12 mouse cellular contexts compared by ENCODE assay signal in the genomic region with DNA sequence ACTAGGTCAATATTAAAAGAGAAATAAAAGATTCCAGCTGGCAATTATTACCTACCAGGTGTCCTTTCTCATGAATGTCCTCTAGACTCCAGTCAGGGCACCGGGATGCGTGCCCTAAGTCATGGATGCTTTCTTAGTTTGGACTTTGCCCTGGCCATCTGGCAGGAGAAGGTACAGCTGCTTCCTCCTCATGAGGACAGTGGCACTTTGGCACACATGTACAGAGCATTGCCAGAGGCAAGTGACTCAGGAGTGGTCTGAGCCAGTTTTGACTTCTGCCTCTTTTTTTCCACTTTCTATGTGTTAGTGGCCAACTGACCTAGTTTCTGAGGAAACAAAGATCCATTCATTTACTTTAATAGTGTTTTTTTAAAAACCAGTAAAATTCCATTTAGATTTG.
DNase-seq lines count a peak whose midpoint lies in the region; ATAC-seq and TF ChIP-seq lines count a peak whose summit lies in the region.
"Had no signal": no experiment of that assay in that cellular context is flagged by ENCODE, and none has a peak within 500 bp of the region (broad histone marks: within the 10 kb centered on the region; RNA-seq: fewer than 3 reads in every experiment).

No protein-coding gene starts in this region.

- 34% methylated on average over 2 of the region's 2 CpGs for WGBS in liver, adult 2 months
- WGBS in liver, embryonic 11.5 days: 75% methylated on average over 2 of the region's 2 CpGs
- WGBS in midbrain, embryonic 15.5 days: 95% methylated on average over 2 of the region's 2 CpGs
- WGBS in midbrain, embryonic 14.5 days: 97% methylated on average over 2 of the region's 2 CpGs

- peak; percentile 93 for DNase-seq in liver, adult 2 months (ENCODE audit: extremely low read depth, low read depth, low spot score)
- DNase-seq in liver, embryonic 11.5 days (ENCODE audit: low spot score): no peak
- peak; percentile 5 for DNase-seq in cerebellum, adult 8-10 months
- DNase-seq in heart, postnatal 36 days: peak; percentile 5 to 12
- DNase-seq in kidney, postnatal 4 days: peak; percentile 17 to 24
- DNase-seq in B cell, adult 2 months: no peak
- DNase-seq in midbrain, embryonic 14.5 days: no peak
- DNase-seq: layer of hippocampus, adult 9-11 months; thymus, postnatal 14 days had no signal

- H3K79me2 ChIP-seq in liver, adult 2 months (ENCODE audit: control insufficient read depth, insufficient read depth, low read length): no peaks in the 10 kb centered on the region

- no peak overlapping the region for H3K9ac ChIP-seq in liver, adult 2 months (ENCODE audit: low read depth, low read length)
- no peak overlapping the region for H3K9ac ChIP-seq in liver, embryonic 11.5 days (ENCODE audit: low read depth, low read length)
- no peak overlapping the region for H3K9ac ChIP-seq in midbrain, embryonic 15.5 days
- H3K9ac ChIP-seq in midbrain, embryonic 14.5 days (replicated peaks; ENCODE audit: low read length): no peak overlapping the region
- H3K9ac ChIP-seq: neural tube, embryonic 13.5 days had no signal

- no peak overlapping the region for H3K4me2 ChIP-seq in liver, embryonic 11.5 days
- no peak overlapping the region for H3K4me2 ChIP-seq in midbrain, embryonic 15.5 days
- H3K4me2 ChIP-seq in midbrain, embryonic 14.5 days (ENCODE audit: low read length): no peak overlapping the region
- H3K4me2 ChIP-seq: neural tube, embryonic 13.5 days had no signal

- intact Hi-C loops in heart, postnatal 36 days (cut with DNase I): no loop called here

- TF ChIP-seq POLR2A in liver, adult 2 months (IDR thresholded peaks at IDR 0.05; ENCODE audit: extremely low read depth, insufficient read depth, low read length): no peak

- ATAC-seq in liver, embryonic 11.5 days (replicated peaks; ENCODE audit: low FRiP score): no peak
- no peak for ATAC-seq in midbrain, embryonic 15.5 days (replicated peaks)
- ATAC-seq in midbrain, embryonic 14.5 days (ENCODE audit: low FRiP score, low TSS enrichment): no peak

- TF ChIP-seq CTCF in liver, adult 2 months (IDR thresholded peaks at IDR 0.05; ENCODE audit: low read depth, low read length): no peak

- H3K4me3 ChIP-seq in liver, adult 2 months (ENCODE audit: insufficient read depth, low read depth, low read length): no peak overlapping the region
- H3K4me3 ChIP-seq in liver, embryonic 11.5 days (ENCODE audit: low read depth, low read length): no peak overlapping the region
- no peak overlapping the region for H3K4me3 ChIP-seq in midbrain, embryonic 15.5 days
- H3K4me3 ChIP-seq in midbrain, embryonic 14.5 days (replicated peaks; ENCODE audit: low read depth, low read length): no peak overlapping the region
- H3K4me3 ChIP-seq: erythroblast, embryonic 14.5 days; neural tube, embryonic 13.5 days had no signal

- no peak overlapping the region for H3K27ac ChIP-seq in liver, adult 2 months (replicated peaks; ENCODE audit: insufficient read depth, low read depth, low read length)
- no peak overlapping the region for H3K27ac ChIP-seq in liver, embryonic 11.5 days (ENCODE audit: low read depth, low read length)
- H3K27ac ChIP-seq in midbrain, embryonic 15.5 days: no peak overlapping the region
- H3K27ac ChIP-seq in midbrain, embryonic 14.5 days (replicated peaks; ENCODE audit: low read depth, low read length): no peak overlapping the region
- H3K27ac ChIP-seq: neural tube, embryonic 13.5 days had no signal

- H3K9me3 ChIP-seq in liver, embryonic 11.5 days (ENCODE audit: control insufficient read depth, low read length): no peaks in the 10 kb centered on the region
- no peaks in the 10 kb centered on the region for H3K9me3 ChIP-seq in midbrain, embryonic 15.5 days
- H3K9me3 ChIP-seq in midbrain, embryonic 14.5 days (ENCODE audit: control insufficient read depth, low read length): no peaks in the 10 kb centered on the region
- H3K9me3 ChIP-seq: neural tube, embryonic 13.5 days had no signal

- no peaks in the 10 kb centered on the region for H3K27me3 ChIP-seq in liver, adult 2 months (ENCODE audit: control insufficient read depth, insufficient read depth, low read length)
- no peaks in the 10 kb centered on the region for H3K27me3 ChIP-seq in liver, embryonic 11.5 days (replicated peaks; ENCODE audit: control insufficient read depth, insufficient read depth, low read length)
- H3K27me3 ChIP-seq in midbrain, embryonic 15.5 days (replicated peaks): no peaks in the 10 kb centered on the region
- no peaks in the 10 kb centered on the region for H3K27me3 ChIP-seq in midbrain, embryonic 14.5 days (ENCODE audit: control insufficient read depth, insufficient read depth, low read length)
- H3K27me3 ChIP-seq: neural tube, embryonic 13.5 days had no signal

- no peaks in the 10 kb centered on the region for H3K36me3 ChIP-seq in liver, adult 2 months (ENCODE audit: control insufficient read depth, insufficient read depth, low read length)
- H3K36me3 ChIP-seq in liver, embryonic 11.5 days (ENCODE audit: control insufficient read depth, insufficient read depth, low read length): no peaks in the 10 kb centered on the region
- no peaks in the 10 kb centered on the region for H3K36me3 ChIP-seq in midbrain, embryonic 15.5 days (replicated peaks)
- no peaks in the 10 kb centered on the region for H3K36me3 ChIP-seq in midbrain, embryonic 14.5 days (ENCODE audit: control insufficient read depth, insufficient read depth, low read length)
- H3K36me3 ChIP-seq: neural tube, embryonic 13.5 days had no signal

- peaks cover 3% of the 10 kb centered on the region; the same call in 1 of the 2 replicates for H3K4me1 ChIP-seq in liver, adult 2 months (ENCODE audit: control insufficient read depth, insufficient read depth, low read length)
- no peaks in the 10 kb centered on the region for H3K4me1 ChIP-seq in liver, embryonic 11.5 days (replicated peaks; ENCODE audit: control insufficient read depth, insufficient read depth, low read length)
- H3K4me1 ChIP-seq in midbrain, embryonic 15.5 days: no peaks in the 10 kb centered on the region
- H3K4me1 ChIP-seq in midbrain, embryonic 14.5 days (ENCODE audit: control insufficient read depth, insufficient read depth, low read length): no peaks in the 10 kb centered on the region

Comparison
In these comparisons a context has a peak if more than half of its experiments do, and no peak if none do; other contexts are left out.
1. DNase-seq: peak in liver, adult 2 months (single experiment), cerebellum, adult 8-10 months (single experiment), heart, postnatal 36 days (2 of 2) and kidney, postnatal 4 days (2 of 2); none in liver, embryonic 11.5 days (single experiment), B cell, adult 2 months (0 of 2) and midbrain, embryonic 14.5 days (single experiment).